Comparison of ENCODE assay signal across 8 mouse cellular contexts in genomic region chr5:123076419-123077281, GRCm38 (mm10). TPM values are rescaled to one million over a fixed set of nuclear protein-coding genes. Genes with fewer than 3 reads are reported as not detected.
DNase-seq lines count a peak whose midpoint lies in the region; ATAC-seq and TF ChIP-seq lines count a peak whose summit lies in the region.

No protein-coding gene starts in this region.

- H3K27ac ChIP-seq in cortical plate, adult 2 months (ENCODE audit: insufficient read depth, low read length) = peak overlapping the region; percentile 75; the same call in 1 of the 2 replicates
- peak overlapping the region; percentile 83 for H3K27ac ChIP-seq in hindbrain, embryonic 13.5 days
- H3K27ac ChIP-seq in midbrain, embryonic 10.5 days (replicated peaks) = peak overlapping the region; percentile 86

- no peaks in the 10 kb centered on the region for H3K36me3 ChIP-seq in hindbrain, embryonic 13.5 days
- H3K36me3 ChIP-seq in midbrain, embryonic 10.5 days = no peaks in the 10 kb centered on the region

- intact Hi-C loops in gastrocnemius, postnatal 36 days (cut with DNase I) = loop anchor here (1.0 kb wide), 1 partner anchor 34 kb away; no protein-coding TSS in a partner anchor

- peak overlapping the region; percentile 69 for H3K4me3 ChIP-seq in cortical plate, adult 2 months (ENCODE audit: insufficient read depth, low read length)
- peak overlapping the region; percentile 77 for H3K4me3 ChIP-seq in hindbrain, embryonic 13.5 days
- H3K4me3 ChIP-seq in midbrain, embryonic 10.5 days = peak overlapping the region; percentile 92

- peak overlapping the region; percentile 91 for H3K4me2 ChIP-seq in hindbrain, embryonic 13.5 days

- peak overlapping the region; percentile 85 for H3K9ac ChIP-seq in hindbrain, embryonic 13.5 days

- H3K4me1 ChIP-seq in cortical plate, adult 2 months (ENCODE audit: control insufficient read depth, insufficient read depth, low read length) = peaks cover 6% of the 10 kb centered on the region
- H3K4me1 ChIP-seq in hindbrain, embryonic 13.5 days (replicated peaks) = peaks cover 33% of the 10 kb centered on the region
- peaks cover 29% of the 10 kb centered on the region for H3K4me1 ChIP-seq in midbrain, embryonic 10.5 days

- no peaks in the 10 kb centered on the region for H3K9me3 ChIP-seq in hindbrain, embryonic 13.5 days
- H3K9me3 ChIP-seq in midbrain, embryonic 10.5 days (replicated peaks) = no peaks in the 10 kb centered on the region; the same call in 1 of the 2 replicates

- no peak for TF ChIP-seq CTCF in cortical plate, adult 2 months (IDR thresholded peaks at IDR 0.05; ENCODE audit: extremely low read depth, insufficient read depth, low read length)

- 0 out of 2 replicates have a peak, but pooled peaks cover 3% of the 10 kb centered on the region for H3K27me3 ChIP-seq in hindbrain, embryonic 13.5 days
- H3K27me3 ChIP-seq in midbrain, embryonic 10.5 days (ENCODE audit: low read depth, poor library complexity, severe bottlenecking) = peaks cover 14% of the 10 kb centered on the region; the same call in 1 of the 2 replicates

- no peak for TF ChIP-seq POLR2A in cortical plate, adult 2 months (IDR thresholded peaks at IDR 0.05; ENCODE audit: extremely low read depth, insufficient read depth, low read length)

- peak; percentile 91 for ATAC-seq in hindbrain, embryonic 13.5 days (ENCODE audit: low FRiP score)

- 5% methylated on average over 35 of the region's 35 CpGs for WGBS in hindbrain, embryonic 13.5 days
- 6% methylated on average over 35 of the region's 35 CpGs for WGBS in midbrain, embryonic 10.5 days

- DNase-seq in gastrocnemius, postnatal 10 days = peak; percentile 17
- no peak for DNase-seq in gastrocnemius, postnatal 36 days
- DNase-seq in CD4-positive helper T cell, adult 2 months (ENCODE audit: low read depth, low spot score) = peak; percentile 62
- DNase-seq in midbrain, embryonic 10.5 days (ENCODE audit: low spot score) = no peak
- DNase-seq in thymus, postnatal 25 days = peak; percentile 82
- DNase-seq in adipocyte (ENCODE audit: low spot score) = no peak

RNA-seq across cellular contexts. Expression of gene Tmem120b, which starts 8.4 kb away (rescaled TPM):
- total RNA-seq in gastrocnemius, postnatal 10 days (2021) = 10 to 100 TPM; 16.3 to 16.9 TPM
- total RNA-seq in gastrocnemius, postnatal 36 days (2021) = 10 to 100 TPM; 18.9 to 19.0 TPM
- polyA plus RNA-seq in cortical plate, adult 2 months (2012; rRNA removed) = 10.7 and 11.3 TPM in 2 replicates
- 18.0 and 18.6 TPM in 2 replicates for polyA plus RNA-seq in hindbrain, embryonic 13.5 days (2015; fragmentation: Nextera tagmentation; extraction: Ambion mirVana)
- 10.3 and 10.4 TPM in 2 replicates for polyA plus RNA-seq in midbrain, embryonic 10.5 days (2016; fragmentation: Nextera tagmentation; extraction: Ambion mirVana)

RNA-seq across cellular contexts. Expression of gene Morn3, which starts 29.8 kb away (rescaled TPM):
- not detected for total RNA-seq in gastrocnemius, postnatal 10 days (2021)
- not detected for total RNA-seq in gastrocnemius, postnatal 36 days (2021)
- 0.11 and 0.27 TPM in 2 replicates for polyA plus RNA-seq in cortical plate, adult 2 months (2012; rRNA removed)
- 0.65 and 1.5 TPM in 2 replicates for polyA plus RNA-seq in hindbrain, embryonic 13.5 days (2015; fragmentation: Nextera tagmentation; extraction: Ambion mirVana)
- polyA plus RNA-seq in midbrain, embryonic 10.5 days (2016; fragmentation: Nextera tagmentation; extraction: Ambion mirVana) = 0.21 and 0.67 TPM in 2 replicates

RNA-seq across cellular contexts. Expression of gene Rhof, which starts 55.8 kb away (rescaled TPM):
- total RNA-seq in gastrocnemius, postnatal 10 days (2021) = 1 to 10 TPM in 1 of 2 experiments, under 1 TPM in 1; 0.68 to 1.4 TPM
- total RNA-seq in gastrocnemius, postnatal 36 days (2021) = under 1 TPM; 0.15 to 0.38 TPM
- polyA plus RNA-seq in cortical plate, adult 2 months (2012; rRNA removed) = 47.4 and 48.1 TPM in 2 replicates
- polyA plus RNA-seq in hindbrain, embryonic 13.5 days (2015; fragmentation: Nextera tagmentation; extraction: Ambion mirVana) = 5.1 and 5.8 TPM in 2 replicates
- polyA plus RNA-seq in midbrain, embryonic 10.5 days (2016; fragmentation: Nextera tagmentation; extraction: Ambion mirVana) = 1.4 and 1.9 TPM in 2 replicates

Comparison
In these comparisons a context has a peak if more than half of its experiments do, and no peak if none do; other contexts are left out.
1. DNase-seq: peak in gastrocnemius, postnatal 10 days (single experiment), CD4-positive helper T cell, adult 2 months (single experiment) and thymus, postnatal 25 days (single experiment); none in gastrocnemius, postnatal 36 days (0 of 2), midbrain, embryonic 10.5 days (single experiment) and adipocyte (single experiment).
2. Peak in every context shown above with its lines, with median percentiles within 50 percentile points of each other: H3K27ac ChIP-seq and H3K4me3 ChIP-seq.